Mouse (Mus musculus): Measurements from ENCODE around the gene Gm45213. TPM values are rescaled to one million over a fixed set of nuclear protein-coding genes. Genes with fewer than 3 reads are reported as not detected.

The Gm45213 gene
- polyA plus RNA-seq, 1 experiment from 2014 or later, result not detected

GRCm38 (mm10) chr7:66028766-66029512, 14.5 kb upstream of the Gm45213 start:
- H3K36me3 ChIP-seq, result no peaks in the 10 kb centered on the region
- peaks cover 6% of the 10 kb centered on the region for H3K4me1 ChIP-seq
- WGBS, result 52% methylated on average over 6 of the region's 6 CpGs
- ATAC-seq (ENCODE audit: extremely low read depth, insufficient number of reproducible peaks, low FRiP score, low TSS enrichment), result no peak
- no peak overlapping the region for H3K9ac ChIP-seq
- H3K9me3 ChIP-seq, result no peaks in the 10 kb centered on the region
- H3K4me2 ChIP-seq, result no peak overlapping the region
- H3K4me3 ChIP-seq, result no peak overlapping the region
- no peak overlapping the region for H3K27ac ChIP-seq (replicated peaks)
- peaks cover 18% of the 10 kb centered on the region for H3K27me3 ChIP-seq (replicated peaks)

- ATAC-seq (ENCODE audit: extremely low read depth, insufficient number of reproducible peaks, low FRiP score, low TSS enrichment), result no peak
- peaks cover 12% of the 10 kb centered on the region for H3K4me1 ChIP-seq
- peaks cover 29% of the 10 kb centered on the region for H3K27me3 ChIP-seq (replicated peaks)
- H3K27ac ChIP-seq (replicated peaks), result no peak overlapping the region
- no peaks in the 10 kb centered on the region for H3K9me3 ChIP-seq
- H3K36me3 ChIP-seq, result no peaks in the 10 kb centered on the region
- WGBS, result 81% methylated on average over 8 of the region's 8 CpGs
- no peak overlapping the region for H3K4me3 ChIP-seq
- no peak overlapping the region for H3K4me2 ChIP-seq
- no peak overlapping the region for H3K9ac ChIP-seq
Measured at GRCm38 (mm10) chr7:66036809-66037208, 6.6 kb upstream of the Gm45213 start.

- no peaks in the 10 kb centered on the region for H3K9me3 ChIP-seq
- no peak overlapping the region for H3K4me2 ChIP-seq
- 50% methylated on average over 3 of the region's 3 CpGs for WGBS
- no peak for ATAC-seq (ENCODE audit: extremely low read depth, insufficient number of reproducible peaks, low FRiP score, low TSS enrichment)
- H3K36me3 ChIP-seq, result no peaks in the 10 kb centered on the region
- H3K27ac ChIP-seq (replicated peaks), result no peak overlapping the region
- H3K4me3 ChIP-seq, result no peak overlapping the region
- no peak overlapping the region for H3K9ac ChIP-seq
- peaks cover 12% of the 10 kb centered on the region for H3K4me1 ChIP-seq
- H3K27me3 ChIP-seq (replicated peaks), result peaks cover 29% of the 10 kb centered on the region
Measured at GRCm38 (mm10) chr7:66038261-66038660, 5.1 kb upstream of the Gm45213 start.

- H3K4me3 ChIP-seq, result no peak overlapping the region
- no peaks in the 10 kb centered on the region for H3K36me3 ChIP-seq
- H3K9me3 ChIP-seq, result no peaks in the 10 kb centered on the region
- no peak overlapping the region for H3K9ac ChIP-seq
- H3K27me3 ChIP-seq (replicated peaks), result peaks cover 25% of the 10 kb centered on the region
- WGBS, result 82% methylated on average over 11 of the region's 11 CpGs
- no peak for ATAC-seq (ENCODE audit: extremely low read depth, insufficient number of reproducible peaks, low FRiP score, low TSS enrichment)
- H3K4me1 ChIP-seq, result peaks cover 12% of the 10 kb centered on the region
- no peak overlapping the region for H3K4me2 ChIP-seq
- H3K27ac ChIP-seq (replicated peaks), result no peak overlapping the region
Measured at GRCm38 (mm10) chr7:66038730-66039129, 4.7 kb upstream of the Gm45213 start.

GRCm38 (mm10) chr7:66040026-66040814, 3.2 kb upstream of the Gm45213 start:
- no peak for ATAC-seq (ENCODE audit: extremely low read depth, insufficient number of reproducible peaks, low FRiP score, low TSS enrichment)
- Histone ChIP-seq H3K36me3 (no peaks in the 10 kb centered on the region), H3K27ac (replicated peaks) (no peak overlapping the region), H3K4me1 (peaks cover 12% of the 10 kb centered on the region), H3K27me3 (replicated peaks) (peaks cover 31% of the 10 kb centered on the region), H3K9me3 (no peaks in the 10 kb centered on the region), H3K9ac (no peak overlapping the region), H3K4me3 (no peak overlapping the region), H3K4me2 (no peak overlapping the region)
- WGBS, result 61% methylated on average over 18 of the region's 18 CpGs

GRCm38 (mm10) chr7:66044617-66045016, 1.2 kb downstream of the Gm45213 start:
- no peak for ATAC-seq (ENCODE audit: extremely low read depth, insufficient number of reproducible peaks, low FRiP score, low TSS enrichment)
- Histone ChIP-seq H3K9ac (no peak overlapping the region), H3K4me2 (no peak overlapping the region), H3K27me3 (replicated peaks) (peaks cover 50% of the 10 kb centered on the region), H3K27ac (replicated peaks) (no peak overlapping the region), H3K36me3 (no peaks in the 10 kb centered on the region), H3K4me3 (no peak overlapping the region), H3K9me3 (no peaks in the 10 kb centered on the region), H3K4me1 (no peaks in the 10 kb centered on the region)
- WGBS, result 51% methylated on average over 9 of the region's 9 CpGs

GRCm38 (mm10) chr7:66046921-66047918, 3.8 kb downstream of the Gm45213 start:
- Histone ChIP-seq H3K27me3 (replicated peaks) (peaks cover 51% of the 10 kb centered on the region), H3K4me1 (no peaks in the 10 kb centered on the region), H3K4me2 (no peak overlapping the region), H3K9ac (no peak overlapping the region), H3K9me3 (no peaks in the 10 kb centered on the region), H3K4me3 (no peak overlapping the region), H3K27ac (replicated peaks) (no peak overlapping the region), H3K36me3 (no peaks in the 10 kb centered on the region)
- 59% methylated on average over 17 of the region's 17 CpGs for WGBS
- no peak for ATAC-seq (ENCODE audit: extremely low read depth, insufficient number of reproducible peaks, low FRiP score, low TSS enrichment)

GRCm38 (mm10) chr7:66047975-66048374, 4.6 kb downstream of the Gm45213 start:
- H3K36me3 ChIP-seq, result no peaks in the 10 kb centered on the region
- 81% methylated on average over 4 of the region's 4 CpGs for WGBS
- no peaks in the 10 kb centered on the region for H3K9me3 ChIP-seq
- peaks cover 51% of the 10 kb centered on the region for H3K27me3 ChIP-seq (replicated peaks)
- H3K9ac ChIP-seq, result no peak overlapping the region
- H3K27ac ChIP-seq (replicated peaks), result no peak overlapping the region
- ATAC-seq (ENCODE audit: extremely low read depth, insufficient number of reproducible peaks, low FRiP score, low TSS enrichment), result no peak
- H3K4me2 ChIP-seq, result no peak overlapping the region
- no peaks in the 10 kb centered on the region for H3K4me1 ChIP-seq
- no peak overlapping the region for H3K4me3 ChIP-seq

GRCm38 (mm10) chr7:66048446-66049230, 5.2 kb downstream of the Gm45213 start:
- 79% methylated on average over 12 of the region's 12 CpGs for WGBS
- H3K27me3 ChIP-seq (replicated peaks), result peaks cover 51% of the 10 kb centered on the region
- no peak overlapping the region for H3K4me2 ChIP-seq
- H3K36me3 ChIP-seq, result no peaks in the 10 kb centered on the region
- no peaks in the 10 kb centered on the region for H3K9me3 ChIP-seq
- no peaks in the 10 kb centered on the region for H3K4me1 ChIP-seq
- no peak for ATAC-seq (ENCODE audit: extremely low read depth, insufficient number of reproducible peaks, low FRiP score, low TSS enrichment)
- no peak overlapping the region for H3K4me3 ChIP-seq
- H3K27ac ChIP-seq (replicated peaks), result no peak overlapping the region
- no peak overlapping the region for H3K9ac ChIP-seq

- 70% methylated on average over 4 of the region's 4 CpGs for WGBS
- no peak for ATAC-seq (ENCODE audit: extremely low read depth, insufficient number of reproducible peaks, low FRiP score, low TSS enrichment)
- no peak overlapping the region for H3K4me3 ChIP-seq
- H3K27ac ChIP-seq (replicated peaks), result no peak overlapping the region
- H3K27me3 ChIP-seq (replicated peaks), result peaks cover 12% of the 10 kb centered on the region
- H3K9ac ChIP-seq, result no peak overlapping the region
- H3K4me1 ChIP-seq, result no peaks in the 10 kb centered on the region
- H3K36me3 ChIP-seq, result no peaks in the 10 kb centered on the region
- H3K4me2 ChIP-seq, result no peak overlapping the region
- no peaks in the 10 kb centered on the region for H3K9me3 ChIP-seq
Measured at GRCm38 (mm10) chr7:66053946-66054483, 10.6 kb downstream of the Gm45213 start.
